In the genomic region with DNA sequence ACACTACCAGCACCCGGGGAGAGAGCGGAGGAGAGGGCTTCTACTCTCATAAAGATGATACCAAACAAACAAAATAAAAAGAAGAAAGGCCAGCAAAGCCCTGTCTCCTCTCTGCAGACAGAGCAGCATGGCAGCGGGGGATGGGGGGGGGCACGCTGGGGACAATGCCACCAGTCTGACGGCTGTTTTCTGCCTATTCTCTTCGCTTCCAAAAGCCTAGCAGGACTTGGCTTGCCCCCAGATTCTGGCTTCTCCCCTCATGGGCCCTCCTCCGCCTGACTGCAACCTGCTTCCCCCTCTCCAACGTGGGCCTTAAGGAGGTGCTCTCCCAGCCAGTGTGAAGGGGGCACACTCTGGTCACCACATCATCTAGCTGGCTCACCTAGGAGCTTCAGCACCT, we compare ENCODE assay signal across 9 mouse cellular contexts. TPM values are rescaled to one million over a fixed set of nuclear protein-coding genes. Genes with fewer than 3 reads are reported as not detected.
DNase-seq lines count a peak whose midpoint lies in the region; ATAC-seq and TF ChIP-seq lines count a peak whose summit lies in the region.
"Had no signal": no experiment of that assay in that cellular context is flagged by ENCODE, and none has a peak within 500 bp of the region (broad histone marks: within the 10 kb centered on the region; RNA-seq: fewer than 3 reads in every experiment).

No protein-coding gene starts in this region.

- TF ChIP-seq CTCF in hindbrain, postnatal 0 days (IDR thresholded peaks at IDR 0.05; ENCODE audit: low read depth): no peak

- WGBS in kidney, embryonic 14.5 days: 44% methylated on average over 7 of the region's 8 CpGs
- 48% methylated on average over 8 of the region's 8 CpGs for WGBS in embryonic facial prominence, embryonic 10.5 days
- 12% methylated on average over 8 of the region's 8 CpGs for WGBS in hindbrain, postnatal 0 days

- H3K27me3 ChIP-seq in kidney, embryonic 14.5 days (ENCODE audit: control insufficient read depth, insufficient read depth, low read length): peaks cover 3% of the 10 kb centered on the region; the same call in 1 of the 2 replicates
- H3K27me3 ChIP-seq in embryonic facial prominence, embryonic 10.5 days (replicated peaks; ENCODE audit: low read depth, poor library complexity, severe bottlenecking): peaks cover 62% of the 10 kb centered on the region
- no peaks in the 10 kb centered on the region for H3K27me3 ChIP-seq in hindbrain, postnatal 0 days (ENCODE audit: insufficient read depth, low read length)

- DNase-seq in kidney, adult 9 months: no peak
- DNase-seq in cerebellum, adult 11-12 months: peak; percentile 79
- DNase-seq in embryonic facial prominence, embryonic 10.5 days (ENCODE audit: low spot score): no peak
- peak; percentile 80 for DNase-seq in hindbrain, postnatal 0 days (ENCODE audit: low spot score)
- no peak for DNase-seq in T-cell, adult 2 months (ENCODE audit: low spot score)
- no peak for DNase-seq in embryo, embryonic 10.5 days (ENCODE audit: low spot score)
- DNase-seq: lung, postnatal 4 days had no signal

- H3K27ac ChIP-seq in kidney, embryonic 14.5 days (ENCODE audit: low read depth, low read length): no peak overlapping the region
- H3K27ac ChIP-seq in embryonic facial prominence, embryonic 10.5 days (replicated peaks): 0 out of 2 replicates have a peak overlapping the region, but pooled peaks have one; percentile 31
- peak overlapping the region; percentile 56 for H3K27ac ChIP-seq in hindbrain, postnatal 0 days

- ATAC-seq in kidney, embryonic 14.5 days (ENCODE audit: low FRiP score, low TSS enrichment): no peak
- peak; percentile 56 for ATAC-seq in hindbrain, postnatal 0 days
- ATAC-seq in megakaryocyte-erythroid progenitor cell, adult 5-6 weeks (replicated peaks; ENCODE audit: low FRiP score, low TSS enrichment, poor library complexity, severe bottlenecking): no peak

- H3K4me1 ChIP-seq in kidney, embryonic 14.5 days (ENCODE audit: control insufficient read depth, insufficient read depth, low read length): peaks cover 15% of the 10 kb centered on the region
- H3K4me1 ChIP-seq in embryonic facial prominence, embryonic 10.5 days: peaks cover 50% of the 10 kb centered on the region
- peaks cover 18% of the 10 kb centered on the region for H3K4me1 ChIP-seq in hindbrain, postnatal 0 days (ENCODE audit: insufficient read depth, low read length)

- peaks cover 16% of the 10 kb centered on the region; the same call in 1 of the 2 replicates for H3K36me3 ChIP-seq in kidney, embryonic 14.5 days (ENCODE audit: control insufficient read depth, insufficient read depth, low read length)
- peaks cover 81% of the 10 kb centered on the region for H3K36me3 ChIP-seq in embryonic facial prominence, embryonic 10.5 days (replicated peaks)
- peaks cover 10% of the 10 kb centered on the region; the same call in 1 of the 2 replicates for H3K36me3 ChIP-seq in hindbrain, postnatal 0 days (ENCODE audit: insufficient read depth, low read length)

- 0 out of 2 replicates have a peak overlapping the region, but pooled peaks have one; percentile 12 for H3K9ac ChIP-seq in kidney, embryonic 14.5 days (ENCODE audit: low read depth, low read length)
- peak overlapping the region; percentile 31; the same call in 1 of the 2 replicates for H3K9ac ChIP-seq in hindbrain, postnatal 0 days (replicated peaks; ENCODE audit: low read length)

- H3K4me2 ChIP-seq in kidney, embryonic 14.5 days (replicated peaks; ENCODE audit: low read depth, low read length): no peak overlapping the region
- H3K4me2 ChIP-seq in hindbrain, postnatal 0 days (ENCODE audit: low read depth, low read length): peak overlapping the region; percentile 29

- no peak overlapping the region for H3K4me3 ChIP-seq in kidney, embryonic 14.5 days (ENCODE audit: low read length)
- H3K4me3 ChIP-seq in embryonic facial prominence, embryonic 10.5 days: no peak overlapping the region
- no peak overlapping the region for H3K4me3 ChIP-seq in hindbrain, postnatal 0 days (ENCODE audit: low read length)

- no peaks in the 10 kb centered on the region for H3K9me3 ChIP-seq in kidney, embryonic 14.5 days (ENCODE audit: control insufficient read depth, low read length)
- no peaks in the 10 kb centered on the region for H3K9me3 ChIP-seq in embryonic facial prominence, embryonic 10.5 days
- H3K9me3 ChIP-seq in hindbrain, postnatal 0 days (ENCODE audit: low read length): no peaks in the 10 kb centered on the region

RNA-seq across cellular contexts. Expression of gene Abcc3, which starts 20.7 kb away (rescaled TPM):
- polyA plus RNA-seq in kidney, embryonic 14.5 days (2014; fragmentation: Nextera tagmentation; extraction: Ambion mirVana): 1.1 and 3.9 TPM in 2 replicates
- 0.23 and 0.24 TPM in 2 replicates for polyA plus RNA-seq in embryonic facial prominence, embryonic 10.5 days (2016; fragmentation: Nextera tagmentation; extraction: Ambion mirVana)
- total RNA-seq in hindbrain, postnatal 0 days (2014; rRNA removed): 4.5 and 4.7 TPM in 2 replicates
- polyA plus RNA-seq in hindbrain, postnatal 0 days (2015; fragmentation: Nextera tagmentation; extraction: Ambion mirVana): 1.0 and 1.8 TPM in 2 replicates
- not detected in 2 replicates for total RNA-seq in megakaryocyte-erythroid progenitor cell, adult 5-6 weeks (2014; fragmentation: Nextera tagmentation)
- total RNA-seq in megakaryocyte-erythroid progenitor cell, adult 5-6 weeks (2017): 0.04 TPM in 1 of 2 replicates, not detected in the other

Comparison
In these comparisons a context has a peak if more than half of its experiments do, and no peak if none do; other contexts are left out.
1. DNase-seq: peak in cerebellum, adult 11-12 months (single experiment) and hindbrain, postnatal 0 days (single experiment); none in kidney, adult 9 months (single experiment), embryonic facial prominence, embryonic 10.5 days (single experiment), T-cell, adult 2 months (single experiment) and embryo, embryonic 10.5 days (single experiment).